Mouse (Mus musculus) hematopoietic stem cell, adult 5-6 weeks (primary cell): ENCODE results near the gene Cldn19. TPM values are rescaled to one million over a fixed set of nuclear protein-coding genes. Genes with fewer than 3 reads are reported as not detected.

ENCODE experiments used
- ATAC-seq, 2 experiments: fragments of 125-278 bp in 1 of 2; replicated peaks in 1 of 2; 2 replicates each; pipeline ENCODE4 v1.8.0; 2016 to 2017; ENCODE audit warnings: inconsistent platforms in 2 of 2, mild to moderate bottlenecking in 2 of 2, moderate number of reproducible peaks in 2 of 2, low read depth in 1 of 2, moderate TSS enrichment in 1 of 2; ENCODE audit not compliant: low FRiP score in 2 of 2, poor library complexity in 2 of 2, severe bottlenecking in 2 of 2, insufficient read depth in 1 of 2, low TSS enrichment in 1 of 2
- total RNA-seq: library from RNA; stranded (forward); fragments of 172-1452, 232-1000 nt; gene quantifications from 2 replicates; pipeline ENCODE4 v1.2.3, GENCODE M21; 2017

Gene Cldn19
- total RNA-seq, result not detected in 2 replicates

DNA sequence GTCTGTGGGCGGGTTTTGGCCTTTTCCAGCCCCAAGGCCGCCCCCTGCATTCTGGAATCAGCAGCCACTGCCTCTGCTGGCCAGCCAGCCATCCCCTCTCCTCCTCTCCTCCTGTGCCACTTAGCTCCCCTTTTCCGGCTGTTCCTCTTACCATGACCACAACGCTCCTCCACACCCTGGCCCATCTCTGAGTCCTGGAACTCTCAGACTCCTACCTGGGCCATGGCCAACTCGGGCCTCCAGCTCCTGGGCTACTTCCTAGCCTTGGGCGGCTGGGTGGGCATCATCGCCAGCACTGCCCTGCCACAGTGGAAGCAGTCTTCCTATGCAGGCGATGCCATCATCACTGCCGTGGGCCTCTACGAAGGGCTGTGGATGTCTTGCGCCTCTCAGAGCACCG, at the start of gene Cldn19:
Gene Cldn19, plus strand, starts transcription at position 64 of the 400 bp plus-strand sequence.
- no peak for ATAC-seq

DNA sequence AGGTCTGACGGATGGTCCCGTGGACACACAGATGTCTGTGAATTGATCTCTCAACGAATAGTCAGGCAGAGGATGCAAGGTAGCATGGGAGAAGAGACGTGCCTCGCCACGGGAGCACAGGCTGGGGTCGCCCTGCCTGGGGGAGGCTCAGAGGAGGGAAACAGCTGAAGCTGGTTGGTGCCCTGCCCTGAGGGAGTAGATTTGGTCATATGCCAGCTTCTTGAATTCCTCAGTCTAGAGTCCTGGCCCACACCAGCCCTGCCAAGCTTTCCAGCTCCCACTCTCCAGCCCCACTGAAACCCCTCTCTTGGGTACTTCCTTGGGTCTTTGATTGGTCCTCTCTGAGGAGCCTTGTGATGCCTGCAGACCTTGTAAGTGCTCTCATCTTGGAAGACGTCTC, 38.5 kb upstream of the Cldn19 start:
- no peak for ATAC-seq

GRCm38 (mm10) chr4:119218169-119218568, 37.0 kb upstream of the Cldn19 start, which contains the start of gene Tmem269:
Tmem269 (minus strand) TSS chr4:119218217.
- ATAC-seq, result no peak; a peak in 1 of 4 replicates

DNA sequence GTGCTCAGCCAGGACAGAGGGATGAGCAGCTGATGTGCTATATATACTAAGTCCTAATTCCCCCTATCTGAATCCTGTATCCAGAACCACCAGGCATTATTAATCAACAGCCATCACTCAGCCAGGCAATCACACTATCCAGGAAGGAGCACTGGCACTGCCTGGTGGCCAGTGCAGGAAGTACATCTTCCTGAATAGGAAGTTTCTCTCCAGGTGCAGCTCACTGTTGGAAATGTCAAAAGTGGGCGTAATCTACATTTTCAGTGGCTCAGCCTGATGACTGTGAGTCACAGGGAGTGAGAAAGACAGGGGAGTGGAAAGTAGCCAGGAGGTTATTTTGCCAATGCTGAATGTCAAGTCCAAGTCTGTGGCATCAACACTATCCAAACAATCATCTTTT, 31.5 kb upstream of the Cldn19 start:
- ATAC-seq, result peak; percentile 64 to 73

DNA sequence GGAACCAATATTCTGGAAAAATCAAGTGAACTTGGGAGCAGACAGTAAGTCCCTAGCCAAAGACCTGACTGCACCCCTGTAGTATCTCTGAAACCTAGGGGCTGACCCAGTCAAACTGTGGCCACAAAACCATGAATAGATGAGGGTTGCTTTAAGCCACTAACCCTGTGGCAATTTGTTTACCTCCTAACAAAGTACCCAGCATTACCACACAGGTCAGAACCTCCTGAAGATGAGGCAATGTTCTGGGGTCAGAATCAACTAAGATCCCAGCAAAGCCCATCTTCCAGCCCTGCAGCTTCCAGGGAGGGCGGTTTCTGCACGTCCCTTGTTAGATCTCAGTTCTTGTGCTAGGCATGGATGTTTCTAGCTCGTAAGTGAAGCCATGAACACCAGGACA, 30.7 kb upstream of the Cldn19 start:
- no peak for ATAC-seq

DNA sequence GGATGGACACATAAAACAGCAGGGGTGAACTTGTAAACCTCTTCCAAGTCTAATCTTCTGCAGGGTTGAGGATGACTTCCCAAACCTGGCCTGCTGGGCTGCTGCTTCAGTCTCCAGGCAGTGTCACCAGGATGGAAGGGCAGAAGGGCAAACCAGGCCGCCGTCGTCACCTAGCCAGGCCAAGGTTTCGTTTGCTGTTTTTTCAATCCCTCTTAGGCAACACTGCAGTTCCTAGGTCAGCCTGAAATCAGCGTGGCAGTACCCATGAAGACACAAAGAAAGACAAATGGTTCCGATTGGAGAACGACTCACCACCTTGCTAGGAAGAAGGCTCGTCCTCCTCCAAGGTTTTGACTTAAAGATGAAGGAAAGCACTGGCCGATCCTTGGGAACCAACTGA, 29.5 kb upstream of the Cldn19 start:
- ATAC-seq, result no peak

GRCm38 (mm10) chr4:119226751-119227150, 28.5 kb upstream of the Cldn19 start:
- ATAC-seq, result no peak

DNA sequence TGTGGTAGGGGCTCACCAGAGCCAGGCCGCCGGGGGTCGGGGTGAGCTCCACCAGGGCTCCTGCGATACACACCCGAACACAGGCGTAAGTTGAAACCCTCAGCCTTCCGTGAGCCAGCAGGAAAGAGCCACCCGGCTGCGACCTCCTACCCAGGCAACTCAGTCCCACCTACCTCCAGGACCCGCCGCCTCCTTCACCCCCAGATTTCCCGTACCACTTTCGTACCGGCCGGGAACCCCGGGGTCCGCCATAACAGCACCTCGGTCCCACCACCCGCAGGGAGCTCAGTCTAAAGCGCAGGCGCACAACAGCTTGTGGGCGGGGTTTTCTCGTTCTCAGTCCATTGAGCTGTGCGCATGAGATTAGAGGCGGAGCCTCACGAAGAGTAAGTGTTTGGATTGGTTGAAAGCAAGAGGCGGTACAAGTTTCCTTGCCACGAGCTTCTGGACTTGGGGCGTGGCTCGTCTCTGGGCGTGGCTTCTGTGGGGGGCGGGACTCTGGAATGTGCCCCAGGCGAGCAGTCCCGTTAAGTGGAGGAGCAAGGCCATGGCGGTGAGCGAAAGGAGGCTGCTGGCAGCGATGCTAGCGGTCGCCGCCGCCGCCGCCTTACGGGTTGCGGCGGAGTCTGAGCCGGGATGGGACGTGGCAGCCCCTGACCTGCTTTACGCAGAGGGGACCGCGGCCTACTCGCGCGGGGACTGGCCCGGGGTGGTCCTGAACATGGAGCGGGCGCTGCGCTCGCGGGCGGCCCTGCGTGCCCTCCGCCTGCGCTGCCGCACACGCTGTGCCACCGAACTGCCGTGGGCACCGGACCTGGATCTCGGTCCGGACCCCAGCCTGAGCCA, 22.6 kb upstream of the Cldn19 start, which contains the start of the genes AU022252 and P3h1:
Gene AU022252, minus strand, starts transcription at position 303 of the 846 bp plus-strand sequence.
Gene P3h1, plus strand, starts transcription at position 506 of the 846 bp plus-strand sequence.
- peak; percentile 98 for ATAC-seq

- peak in 1 of 2 experiments; percentile 1; a peak in 1 of 4 replicates for ATAC-seq
These were observed 21.8 kb upstream of the Cldn19 start for GRCm38 (mm10) chr4:119233256-119233901.

DNA sequence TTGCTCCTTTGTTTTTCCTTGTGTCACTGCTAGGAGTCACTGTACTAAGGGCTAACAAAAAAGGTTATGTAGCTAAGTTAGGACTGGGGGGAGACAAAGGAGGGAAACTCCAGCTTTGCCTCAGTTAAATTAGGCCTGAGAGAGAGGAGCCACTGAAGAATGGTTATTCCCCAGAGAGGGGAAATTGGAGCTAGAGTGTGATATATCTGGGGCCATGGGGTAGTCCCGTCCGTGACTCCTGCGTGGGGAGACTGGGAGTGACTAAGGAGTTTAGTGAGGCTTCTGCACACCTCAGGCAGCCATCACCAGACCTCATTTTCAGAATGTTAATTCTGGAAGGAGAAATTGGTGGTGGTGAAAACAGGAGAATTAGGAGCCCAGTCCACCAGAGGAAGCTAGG, 20.9 kb upstream of the Cldn19 start:
- ATAC-seq, result no peak

DNA sequence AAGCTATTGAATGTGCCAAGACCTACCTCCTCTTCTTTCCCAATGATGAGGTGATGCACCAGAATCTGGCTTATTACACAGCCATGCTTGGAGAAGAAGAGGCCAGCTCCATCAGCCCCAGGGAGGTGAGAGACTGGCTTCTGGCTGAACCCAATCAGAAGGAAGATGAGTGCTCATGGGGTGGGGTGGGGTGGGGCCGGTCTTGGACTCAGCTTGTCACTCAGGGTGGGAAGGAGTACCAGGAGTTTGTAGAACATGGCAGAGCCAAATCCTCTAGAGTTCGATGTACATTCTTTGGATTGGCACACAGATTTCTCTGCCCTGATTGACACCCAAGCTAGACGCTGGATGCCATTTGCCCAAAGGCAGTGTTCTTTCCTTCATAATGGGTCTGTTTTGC, 16.6 kb upstream of the Cldn19 start:
- ATAC-seq, result no peak

DNA sequence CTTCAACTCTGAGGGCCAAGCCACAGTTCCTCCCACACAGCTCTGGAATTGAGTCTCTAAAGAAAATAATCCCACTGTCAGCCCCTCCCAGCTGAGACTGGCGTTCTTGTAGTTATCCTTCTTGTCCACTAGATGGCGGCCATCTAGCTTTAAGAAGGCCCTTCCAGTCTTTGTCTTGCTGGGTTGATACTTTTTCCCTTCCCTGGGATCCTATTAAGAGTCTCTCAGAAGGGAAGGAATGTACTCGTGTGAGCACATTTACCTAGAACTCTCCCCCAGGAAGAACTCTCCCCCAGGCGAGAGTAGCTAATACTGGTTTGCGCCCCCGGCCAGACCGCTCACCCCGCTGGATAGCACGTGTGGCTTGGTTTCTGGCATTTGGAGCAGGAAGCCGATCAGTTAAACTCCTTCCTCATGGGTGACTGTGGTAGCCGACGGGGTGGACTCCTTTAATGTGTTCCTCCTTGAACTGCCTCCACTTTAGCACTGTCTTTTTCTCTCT, 16.0 kb upstream of the Cldn19 start:
- peak; percentile 83 to 88 for ATAC-seq

DNA sequence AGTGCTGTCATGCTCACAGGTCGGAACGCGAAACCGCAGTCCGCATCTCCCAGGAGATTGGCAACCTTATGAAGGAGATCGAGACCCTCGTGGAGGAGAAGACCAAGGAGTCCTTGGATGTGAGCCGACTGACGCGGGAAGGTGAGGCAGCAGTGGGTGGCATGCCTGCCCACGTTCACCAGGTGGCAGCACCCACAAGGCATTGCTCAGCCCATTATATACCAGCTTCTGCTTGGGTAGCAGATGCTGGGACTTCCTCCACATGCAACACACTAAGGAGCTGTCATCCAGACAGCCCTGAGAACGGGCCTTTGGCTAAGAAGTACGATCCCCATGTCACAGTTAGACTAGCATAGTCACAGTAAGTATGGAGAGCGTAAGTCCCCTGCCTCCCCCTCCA, 13.6 kb upstream of the Cldn19 start:
- no peak for ATAC-seq

DNA sequence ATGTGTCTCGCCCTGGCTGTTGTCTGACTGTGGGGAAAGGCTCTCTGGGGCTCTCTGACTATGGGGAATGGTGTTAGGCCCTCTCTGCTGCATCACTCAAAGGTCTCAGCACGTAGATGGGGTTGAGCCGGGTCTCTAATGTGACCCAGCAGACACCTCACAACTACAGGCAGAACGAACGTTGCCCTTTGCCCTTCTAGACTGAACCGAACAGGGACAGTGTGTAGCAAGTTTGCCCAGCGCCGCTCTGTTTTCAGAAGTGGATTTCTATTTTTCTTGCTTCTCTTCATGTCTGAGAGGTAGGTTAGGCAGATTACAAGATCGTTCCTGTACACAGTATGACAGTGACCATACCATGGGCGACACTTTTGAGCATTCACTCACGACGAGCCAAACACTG, 12.6 kb upstream of the Cldn19 start:
- no peak for ATAC-seq

GRCm38 (mm10) chr4:119244468-119245240, 10.6 kb upstream of the Cldn19 start:
- no peak for ATAC-seq

DNA sequence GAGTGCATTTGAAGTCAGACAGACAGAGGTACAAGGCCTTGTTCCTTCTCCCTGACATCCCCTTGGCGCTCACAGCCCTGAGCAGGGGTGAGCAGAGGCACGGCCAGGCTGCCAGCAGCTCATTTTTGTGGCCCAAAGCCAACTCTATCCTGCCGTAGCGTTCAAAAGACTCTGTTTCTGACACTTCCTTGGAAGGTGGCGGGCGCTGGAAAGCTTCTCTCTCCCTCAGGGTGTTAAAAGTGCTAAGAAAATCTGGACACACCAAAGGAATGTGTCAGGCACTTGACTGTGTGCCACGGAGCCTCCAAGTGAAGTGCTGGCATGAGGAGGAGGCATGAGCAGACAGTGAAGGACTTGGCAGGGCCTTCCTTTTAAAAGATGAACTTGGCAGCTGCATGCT, 9.7 kb upstream of the Cldn19 start:
- no peak for ATAC-seq

DNA sequence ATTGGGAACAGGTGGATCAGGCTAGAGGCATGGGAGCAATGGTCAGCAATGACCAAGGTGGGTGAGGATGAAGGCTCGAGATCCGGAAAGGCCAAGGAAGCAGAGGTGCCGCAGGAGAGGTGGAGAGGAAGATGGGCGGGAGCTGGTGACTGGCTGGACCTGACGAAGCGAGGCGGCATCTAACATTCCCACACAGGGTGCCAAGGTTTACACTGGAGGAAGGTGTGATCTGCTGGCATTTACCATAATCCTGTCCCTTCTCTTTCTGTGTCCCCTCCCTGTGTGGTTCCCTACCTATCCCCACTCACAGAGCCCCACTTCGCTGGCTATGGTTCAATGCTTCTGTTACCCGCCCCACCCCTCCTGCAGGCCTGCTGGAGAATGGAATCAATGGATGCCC, 9.3 kb upstream of the Cldn19 start:
- no peak for ATAC-seq
